Mouse (Mus musculus) neural tube, embryonic 12.5 days (tissue): ENCODE results near the gene Cdk6. TPM values are rescaled to one million over a fixed set of nuclear protein-coding genes. Genes with fewer than 3 reads are reported as not detected.
"Not testable (repeated sequence)": the region's sequence is repeated elsewhere in the genome, so short reads cannot be mapped to it uniquely, and the experiment has no call there.

Experiments
- ATAC-seq: fragments of 200-750 bp; cut with Nextera tagmentation; 2 replicates; pipeline ENCODE4 v1.8.0; 2017; ENCODE audit warnings: low read depth, mild to moderate bottlenecking, moderate TSS enrichment, moderate library complexity; ENCODE audit not compliant: low FRiP score
- H3K27ac ChIP-seq: fragments of 300-500 bp; sonication (generic); 2 replicates; pipeline ENCODE4 v1.5.1; 2016
- H3K27me3 ChIP-seq: fragments of 300-500 bp; sonication (generic); replicated peaks from 2 replicates; pipeline ENCODE4 v1.6.1; 2016; ENCODE audit warnings: mild to moderate bottlenecking
- H3K36me3 ChIP-seq: fragments of 300-500 bp; sonication (generic); 2 replicates; pipeline ENCODE4 v1.6.1; 2016; ENCODE audit warnings: mild to moderate bottlenecking
- H3K4me1 ChIP-seq: fragments of 300-500 bp; sonication (generic); 2 replicates; pipeline ENCODE4 v1.6.1; 2016
- H3K4me2 ChIP-seq: fragments of 300-500 bp; sonication (generic); replicated peaks from 2 replicates; pipeline ENCODE4 v1.6.1; 2016; ENCODE audit warnings: mild to moderate bottlenecking
- H3K4me3 ChIP-seq: fragments of 300-500 bp; sonication (generic); 2 replicates; pipeline ENCODE4 v1.5.1; 2016
- H3K9ac ChIP-seq: fragments of 300-500 bp; sonication (generic); 2 replicates; pipeline ENCODE4 v1.6.1; 2016; ENCODE audit warnings: mild to moderate bottlenecking
- H3K9me3 ChIP-seq: fragments of 300-500 bp; sonication (generic); 2 replicates; pipeline ENCODE4 v1.6.1; 2016; ENCODE audit warnings: mild to moderate bottlenecking
- WGBS: fragments of 180-500 bp; shearing (Covaris S2); methylation state at CpG from one replicate; pipeline ENCODE4 v1.1.7; 2016; 5-methylcytosine and 5-hydroxymethylcytosine counted together
- polyA plus RNA-seq: library from polyadenylated mRNA; unstranded; fragments of >200 nt; fragmentation: Nextera tagmentation; extraction: Ambion mirVana; gene quantifications from 2 replicates; pipeline ENCODE4 v1.2.1, GENCODE M21; 2016

The Cdk6 gene
- polyA plus RNA-seq, 1 experiment from 2014 or later, result 18.5 TPM

GRCm38 (mm10) chr5:3407926-3408325 lies 66.6 kb downstream of the Cdk6 start:
- H3K9me3 ChIP-seq, result no peaks in the 10 kb centered on the region
- no peak overlapping the region for H3K9ac ChIP-seq
- H3K4me3 ChIP-seq, result no peak overlapping the region
- no peaks in the 10 kb centered on the region for H3K36me3 ChIP-seq
- no peak for ATAC-seq
- no peak overlapping the region for H3K4me2 ChIP-seq
- no peak overlapping the region for H3K27ac ChIP-seq
- WGBS, result 79% methylated on average over 9 of the region's 9 CpGs
- H3K27me3 ChIP-seq, result no peaks in the 10 kb centered on the region
- peaks cover 11% of the 10 kb centered on the region; the same call in 1 of the 2 replicates for H3K4me1 ChIP-seq

- not testable (repeated sequence) for H3K4me1 ChIP-seq, H3K9me3 ChIP-seq, H3K27ac ChIP-seq, ATAC-seq, H3K4me2 ChIP-seq, H3K27me3 ChIP-seq, H3K4me3 ChIP-seq, H3K36me3 ChIP-seq, H3K9ac ChIP-seq
- WGBS, result 77% methylated on average over 1 of the region's 1 CpGs
These were observed 76.9 kb downstream of the Cdk6 start for GRCm38 (mm10) chr5:3418183-3418582.

DNA sequence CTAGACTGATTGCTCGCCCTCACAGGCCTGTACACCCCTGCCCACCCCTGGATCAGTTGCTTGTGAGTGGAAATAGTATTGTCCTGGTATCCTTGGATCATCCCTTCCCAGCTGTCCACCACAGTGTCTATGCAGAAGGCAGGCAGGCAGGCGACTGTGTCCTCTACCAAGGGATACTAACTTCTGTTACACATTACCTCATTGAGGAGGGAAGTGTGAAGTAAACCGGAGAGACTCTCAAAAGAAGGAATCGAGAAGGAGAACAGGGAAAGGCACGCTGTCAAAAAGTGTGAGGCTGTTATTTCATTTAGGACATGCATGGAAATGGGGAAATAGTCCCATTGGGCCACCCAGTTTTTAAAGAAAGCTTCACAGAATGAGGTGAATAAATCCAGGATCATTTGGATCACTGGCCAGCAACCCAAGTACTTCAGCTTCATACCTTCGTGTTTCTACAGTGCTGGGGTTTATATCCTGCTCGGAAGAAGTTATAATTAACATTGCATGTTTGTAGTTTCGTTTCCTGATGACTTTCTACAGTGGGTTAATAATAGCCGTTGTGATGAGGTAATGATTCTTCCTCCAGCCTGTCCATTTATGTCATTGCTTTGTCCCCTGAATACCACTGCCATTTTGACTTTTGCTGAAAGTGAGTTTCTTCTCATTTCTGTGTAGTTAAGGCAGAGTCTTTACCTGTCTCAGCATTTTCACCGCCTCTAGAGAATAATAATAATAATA lies 79.0 kb downstream of the Cdk6 start:
- WGBS, result 87% methylated on average over 10 of the region's 10 CpGs
- no peak for ATAC-seq
- H3K4me1 ChIP-seq, result no peaks in the 10 kb centered on the region
- no peaks in the 10 kb centered on the region for H3K9me3 ChIP-seq
- H3K4me2 ChIP-seq, result no peak overlapping the region
- H3K36me3 ChIP-seq, result no peaks in the 10 kb centered on the region
- no peak overlapping the region for H3K4me3 ChIP-seq
- no peak overlapping the region for H3K27ac ChIP-seq
- no peaks in the 10 kb centered on the region for H3K27me3 ChIP-seq
- no peak overlapping the region for H3K9ac ChIP-seq

DNA sequence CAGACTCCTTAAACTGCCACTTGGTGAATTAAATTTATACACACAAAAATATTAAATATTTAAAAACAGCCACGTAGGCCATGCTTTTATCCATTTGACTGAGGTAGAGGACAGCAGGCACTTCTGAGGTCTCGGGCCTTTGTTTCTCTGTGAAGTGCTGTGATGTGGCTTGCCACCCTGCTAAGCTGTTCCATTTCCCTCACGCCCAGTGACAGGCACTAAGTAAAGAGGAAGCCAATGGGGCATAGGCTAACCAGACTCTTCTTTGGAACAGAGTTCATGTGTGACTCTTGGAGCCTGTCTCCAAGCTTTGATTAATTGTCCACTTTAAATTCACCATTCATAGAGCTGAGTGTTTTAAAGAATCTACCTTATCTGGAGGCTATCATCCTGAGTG lies 79.5 kb downstream of the Cdk6 start:
- no peaks in the 10 kb centered on the region for H3K9me3 ChIP-seq
- H3K9ac ChIP-seq, result no peak overlapping the region
- no peak overlapping the region for H3K27ac ChIP-seq
- no peak overlapping the region for H3K4me3 ChIP-seq
- H3K27me3 ChIP-seq, result no peaks in the 10 kb centered on the region
- no peak overlapping the region for H3K4me2 ChIP-seq
- 80% methylated on average over 3 of the region's 3 CpGs for WGBS
- ATAC-seq, result no peak
- no peaks in the 10 kb centered on the region for H3K4me1 ChIP-seq
- H3K36me3 ChIP-seq, result no peaks in the 10 kb centered on the region

- ATAC-seq, H3K4me2 ChIP-seq, H3K9me3 ChIP-seq, H3K4me3 ChIP-seq, H3K27ac ChIP-seq, H3K9ac ChIP-seq, H3K36me3 ChIP-seq, H3K27me3 ChIP-seq, H3K4me1 ChIP-seq: not testable (repeated sequence)
- 64% methylated on average over 20 of the region's 20 CpGs for WGBS
These were observed 91.9 kb downstream of the Cdk6 start for GRCm38 (mm10) chr5:3433131-3433700.

- H3K9ac ChIP-seq, H3K27ac ChIP-seq, ATAC-seq, H3K4me3 ChIP-seq, H3K9me3 ChIP-seq, H3K4me1 ChIP-seq, H3K4me2 ChIP-seq, H3K27me3 ChIP-seq, H3K36me3 ChIP-seq: not testable (repeated sequence)
- 93% methylated on average over 5 of the region's 5 CpGs for WGBS
These were observed 92.8 kb downstream of the Cdk6 start for GRCm38 (mm10) chr5:3434105-3434504.

GRCm38 (mm10) chr5:3438453-3439003 lies 97.2 kb downstream of the Cdk6 start:
- H3K9me3 ChIP-seq, result not testable (repeated sequence)
- WGBS, result 92% methylated on average over 9 of the region's 9 CpGs

GRCm38 (mm10) chr5:3439386-3439785 lies 98.1 kb downstream of the Cdk6 start:
- H3K9ac ChIP-seq, H3K4me2 ChIP-seq, H3K36me3 ChIP-seq, H3K27ac ChIP-seq, H3K4me1 ChIP-seq, H3K27me3 ChIP-seq, H3K9me3 ChIP-seq, H3K4me3 ChIP-seq, ATAC-seq: not testable (repeated sequence)
- WGBS, result 79% methylated on average over 6 of the region's 6 CpGs

More at GRCm38 (mm10) chr5:3438453-3439003, 97.2 kb downstream of the Cdk6 start:
- H3K27me3 ChIP-seq, H3K27ac ChIP-seq, H3K4me2 ChIP-seq, H3K4me3 ChIP-seq, H3K36me3 ChIP-seq, H3K9ac ChIP-seq, ATAC-seq, H3K4me1 ChIP-seq: not testable (repeated sequence)

DNA sequence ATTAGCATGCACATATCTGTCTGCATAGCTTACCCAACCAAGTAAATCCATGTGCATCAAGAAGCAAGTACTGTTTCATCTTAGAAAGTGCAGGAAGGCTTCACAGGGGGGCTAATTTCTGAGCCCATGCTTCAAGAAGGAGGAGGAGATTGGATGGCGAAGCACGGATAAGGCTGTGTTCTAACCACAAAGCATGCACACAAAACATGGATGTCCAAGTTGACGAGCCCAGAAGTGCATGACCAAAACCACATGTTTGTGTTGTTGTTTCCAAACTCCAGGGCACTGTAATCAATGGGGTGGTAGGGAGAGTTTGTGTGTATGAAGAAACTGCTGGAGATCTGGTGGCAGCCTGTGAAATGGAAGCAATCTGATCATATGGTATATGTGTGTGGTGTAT lies 101.2 kb downstream of the Cdk6 start:
- ATAC-seq, H3K27ac ChIP-seq: not testable (repeated sequence)
- WGBS, result 83% methylated on average over 3 of the region's 3 CpGs

DNA sequence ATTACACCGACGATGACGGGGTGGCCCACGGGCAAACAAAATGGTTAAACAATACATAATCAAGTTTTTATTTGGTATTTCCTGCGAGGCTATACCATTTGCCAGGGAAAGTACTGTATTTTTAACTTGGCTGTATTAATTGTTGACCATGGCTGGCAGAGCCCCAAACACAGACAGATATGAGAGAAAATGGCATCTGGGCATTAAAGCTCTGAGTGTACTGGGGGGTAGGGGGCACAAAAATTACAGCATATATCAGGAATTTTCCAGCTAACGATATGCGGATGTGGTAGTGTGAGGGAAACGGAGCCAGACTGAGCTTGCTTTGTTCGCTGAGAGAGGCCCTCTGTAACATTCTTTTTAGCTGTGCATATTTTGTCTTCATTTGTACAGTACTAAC lies 109.9 kb downstream of the Cdk6 start:
- H3K4me2 ChIP-seq, ATAC-seq, H3K27me3 ChIP-seq, H3K4me3 ChIP-seq, H3K9ac ChIP-seq, H3K4me1 ChIP-seq, H3K9me3 ChIP-seq, H3K27ac ChIP-seq, H3K36me3 ChIP-seq: not testable (repeated sequence)
- WGBS, result 59% methylated on average over 9 of the region's 9 CpGs

More for the DNA sequence above, 101.2 kb downstream of the Cdk6 start:
- not testable (repeated sequence) for H3K4me1 ChIP-seq, H3K4me2 ChIP-seq, H3K4me3 ChIP-seq, H3K9me3 ChIP-seq, H3K36me3 ChIP-seq, H3K9ac ChIP-seq, H3K27me3 ChIP-seq

- not testable (repeated sequence) for H3K27ac ChIP-seq, H3K4me2 ChIP-seq, ATAC-seq, H3K4me1 ChIP-seq, H3K9ac ChIP-seq, H3K27me3 ChIP-seq, H3K36me3 ChIP-seq, H3K4me3 ChIP-seq, H3K9me3 ChIP-seq
- WGBS, result 4% methylated on average over 6 of the region's 6 CpGs
These were observed 112.7 kb downstream of the Cdk6 start for GRCm38 (mm10) chr5:3453946-3454345.

DNA sequence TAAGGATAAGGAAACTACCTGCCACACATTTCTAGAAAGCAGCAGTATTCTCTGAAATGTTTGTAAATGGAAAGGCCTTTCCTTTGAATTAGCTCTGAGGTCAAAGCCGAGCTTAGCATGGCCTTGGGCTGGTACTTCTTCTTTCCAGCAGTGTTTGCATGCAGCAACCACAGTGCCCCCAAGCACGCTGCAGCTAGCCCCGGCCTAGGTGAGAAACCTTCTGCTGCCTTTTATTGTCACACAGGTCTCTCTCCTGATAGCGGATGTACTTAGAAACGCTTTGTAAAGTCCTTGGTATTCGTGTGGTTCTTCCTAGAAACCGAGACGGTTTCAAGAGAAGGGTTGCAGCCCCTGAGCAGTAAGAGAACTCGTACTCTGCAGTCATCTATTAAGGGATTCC lies 119.6 kb downstream of the Cdk6 start:
- Histone ChIP-seq H3K27me3 (no peaks in the 10 kb centered on the region), H3K27ac (no peak overlapping the region), H3K4me2 (no peak overlapping the region), H3K9ac (no peak overlapping the region), H3K4me1 (no peaks in the 10 kb centered on the region), H3K9me3 (no peaks in the 10 kb centered on the region), H3K4me3 (no peak overlapping the region), H3K36me3 (no peaks in the 10 kb centered on the region)
- ATAC-seq, result no peak
- 86% methylated on average over 9 of the region's 9 CpGs for WGBS

DNA sequence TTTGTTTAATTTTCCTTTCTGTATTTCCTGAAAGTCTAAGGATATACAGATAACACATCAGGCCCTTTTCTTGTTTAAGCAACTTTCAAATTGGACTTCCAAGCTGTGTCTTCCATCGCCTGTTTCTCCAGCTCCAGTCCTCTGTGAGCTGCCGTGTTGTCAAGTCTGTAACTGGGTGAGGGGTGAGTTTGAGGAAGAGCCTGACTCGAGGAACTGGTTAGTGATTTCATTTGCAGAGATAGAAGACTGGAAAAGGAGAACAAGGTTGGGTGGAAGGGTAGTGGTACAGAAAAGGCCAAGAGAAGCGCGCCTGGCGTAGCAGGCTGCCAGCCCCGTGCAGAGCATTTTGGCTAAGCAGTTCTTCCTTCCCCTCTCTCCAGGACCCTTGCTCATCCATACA lies 120.1 kb downstream of the Cdk6 start:
- no peaks in the 10 kb centered on the region for H3K27me3 ChIP-seq
- no peaks in the 10 kb centered on the region for H3K36me3 ChIP-seq
- ATAC-seq, result no peak
- no peak overlapping the region for H3K9ac ChIP-seq
- H3K27ac ChIP-seq, result no peak overlapping the region
- H3K4me3 ChIP-seq, result no peak overlapping the region
- H3K4me1 ChIP-seq, result no peaks in the 10 kb centered on the region
- 89% methylated on average over 7 of the region's 7 CpGs for WGBS
- no peaks in the 10 kb centered on the region for H3K9me3 ChIP-seq
- H3K4me2 ChIP-seq, result no peak overlapping the region
